Mouse (Mus musculus) left cerebral cortex, postnatal 36 days (tissue): ENCODE data around the gene Fam83e. TPM values are rescaled to one million over a fixed set of nuclear protein-coding genes. Genes with fewer than 3 reads are reported as not detected.

Experiments used
- DNase-seq, 2 experiments: peaks; one replicate each; pipeline ENCODE4 v3.0.0; 2021 to 2022; ENCODE audit warnings: low spot score in 2 of 2, mixed read lengths in 1 of 2
- intact Hi-C: fragments of 180-260 bp; cut with DNase I; formaldehyde crosslinking; loops from one replicate; pipeline ENCODE4 v1.15.1; 2025
- total RNA-seq, 2 experiments: library from RNA; stranded (reverse); gene quantifications; 2 replicates each; pipeline ENCODE4 v1.2.3; 2021

Fam83e gene
- total RNA-seq, 2 experiments from 2014 or later, result not detected

- intact Hi-C loops, result no loop called here
These were observed 46.5 kb downstream of the Fam83e start for GRCm38 (mm10) chr7:45767500-45767899.

GRCm38 (mm10) chr7:45770427-45771082 is 49.5 kb downstream of the Fam83e start:
- intact Hi-C loops, result no loop called here
- no peak for DNase-seq

More at GRCm38 (mm10) chr7:45767500-45767899, 46.5 kb downstream of the Fam83e start:
- no peak for DNase-seq

GRCm38 (mm10) chr7:45771101-45771500 is 50.1 kb downstream of the Fam83e start:
- intact Hi-C loops, result no loop called here
- no peak for DNase-seq

GRCm38 (mm10) chr7:45775237-45775636 is 54.2 kb downstream of the Fam83e start:
- intact Hi-C loops, result no loop called here
- no peak for DNase-seq

Other genes starting within 250 kb of the Fam83e start
- not detected for gene Tulp2, start 239.3 kb upstream of the Fam83e start, total RNA-seq
- gene Gm45808, start 234.4 kb upstream of the Fam83e start, total RNA-seq, result under 1 TPM in 1 of 2 experiments, not detected in 1; 0.57 TPM
- 1 to 10 TPM; 4.0 to 4.8 TPM for gene Dhdh, start 232.4 kb upstream of the Fam83e start, total RNA-seq
- 10 to 100 TPM; 96.8 to 98.9 TPM for gene Nucb1, start 210.8 kb upstream of the Fam83e start, total RNA-seq
- gene Ppp1r15a, start 194.9 kb upstream of the Fam83e start, total RNA-seq, result 10 to 100 TPM; 24.2 to 31.3 TPM
- gene Plekha4, start 194.9 kb upstream of the Fam83e start, total RNA-seq, result 1 to 10 TPM; 3.7 to 5.2 TPM
- under 1 TPM in 1 of 2 experiments, not detected in 1; 0.39 TPM for gene Hsd17b14, start 166.3 kb upstream of the Fam83e start, total RNA-seq
- gene Bcat2, start 151.1 kb upstream of the Fam83e start, total RNA-seq, result 10 to 100 TPM; 18.8 to 27.5 TPM
- not detected for gene Fgf21, start 105.7 kb upstream of the Fam83e start, total RNA-seq
- not detected for gene Fut1, start 103.9 kb upstream of the Fam83e start, total RNA-seq
- not detected for gene Izumo1, start 99.4 kb upstream of the Fam83e start, total RNA-seq
- 1 to 10 TPM; 6.9 to 8.0 TPM for gene Rasip1, start 93.7 kb upstream of the Fam83e start, total RNA-seq
- gene Mamstr, start 81.2 kb upstream of the Fam83e start, total RNA-seq, result 1 to 10 TPM; 4.1 to 5.1 TPM
- under 1 TPM in 1 of 2 experiments, not detected in 1; 0.63 TPM for gene Fut2, start 54.8 kb upstream of the Fam83e start, total RNA-seq
- gene Ntn5, start 37.2 kb upstream of the Fam83e start, total RNA-seq, result 1 to 10 TPM; 4.2 to 5.7 TPM
- gene Sec1, start 26.8 kb upstream of the Fam83e start, total RNA-seq, result under 1 TPM; 0.37 to 0.48 TPM
- gene Car11, start 21.4 kb upstream of the Fam83e start, total RNA-seq, result 100 to 1,000 TPM; 209 to 228 TPM
- 100 to 1,000 TPM; 128 to 138 TPM for gene Dbp, start 16.1 kb upstream of the Fam83e start, total RNA-seq
- gene Rpl18, start 5.8 kb upstream of the Fam83e start, total RNA-seq, result 100 to 1,000 TPM; 284 to 337 TPM
- gene Sphk2, start 3.2 kb upstream of the Fam83e start, total RNA-seq, result 10 to 100 TPM; 29.9 to 30.0 TPM
- not detected for gene Spaca4, start 4.6 kb downstream of the Fam83e start, total RNA-seq
- gene Lmtk3, start 62.5 kb downstream of the Fam83e start, total RNA-seq, result 100 to 1,000 TPM; 225 to 267 TPM
- gene Sult2b1, start 63.5 kb downstream of the Fam83e start, total RNA-seq, result 10 to 100 TPM; 11.4 to 13.8 TPM
- gene Cyth2, start 93.4 kb downstream of the Fam83e start, total RNA-seq, result 100 to 1,000 TPM; 199 to 210 TPM
- gene Kcnj14, start 103.6 kb downstream of the Fam83e start, total RNA-seq, result 1 to 10 TPM; 2.3 to 3.0 TPM
- 10 to 100 TPM; 19.5 to 21.0 TPM for gene Grwd1, start 109.7 kb downstream of the Fam83e start, total RNA-seq
- 10 to 100 TPM; 71.0 to 80.0 TPM for gene Kdelr1, start 151.6 kb downstream of the Fam83e start, total RNA-seq
- 10 to 100 TPM; 10.2 to 12.3 TPM for gene Grin2d, start 157.2 kb downstream of the Fam83e start, total RNA-seq
- not detected for gene Syngr4, start 175.5 kb downstream of the Fam83e start, total RNA-seq
- 10 to 100 TPM; 21.8 to 22.0 TPM for gene Tmem143, start 175.7 kb downstream of the Fam83e start, total RNA-seq
- 1 to 10 TPM; 2.9 to 4.1 TPM for gene Emp3, start 200.2 kb downstream of the Fam83e start, total RNA-seq
- 1 to 10 TPM; 2.3 to 2.9 TPM for gene Ccdc114, start 202.9 kb downstream of the Fam83e start, total RNA-seq